In genomic region chr10:75320321-75320720, GRCm38 (mm10) we compare ENCODE assay signal across 17 mouse cellular contexts. TPM values are rescaled to one million over a fixed set of nuclear protein-coding genes. Genes with fewer than 3 reads are reported as not detected.
DNase-seq lines count a peak whose midpoint lies in the region; ATAC-seq lines count a peak whose summit lies in the region.
"Had no signal": no experiment of that assay in that cellular context is flagged by ENCODE, and none has a peak within 500 bp of the region (broad histone marks: within the 10 kb centered on the region; RNA-seq: fewer than 3 reads in every experiment).

No protein-coding gene starts in this region.

- H3K4me3 ChIP-seq in heart, embryonic 14.5 days (ENCODE audit: control insufficient read depth in 1 of 2, insufficient read depth in 1 of 2, low read depth in 1 of 2, low read length in 2 of 2) = no peak overlapping the region
- H3K4me3 ChIP-seq: hindbrain, embryonic 10.5 days; left cerebral cortex, adult 2 months; limb, embryonic 13.5 days had no signal

- H3K27ac ChIP-seq in heart, embryonic 14.5 days (replicated peaks in 1 of 2; ENCODE audit: control insufficient read depth in 1 of 2, insufficient read depth in 1 of 2, low read depth in 2 of 2, low read length in 2 of 2) = no peak overlapping the region
- H3K27ac ChIP-seq: hindbrain, embryonic 10.5 days; left cerebral cortex, adult 2 months; limb, embryonic 13.5 days had no signal

- 62% methylated on average over 4 of the region's 4 CpGs for WGBS in heart, embryonic 14.5 days

- H3K9ac ChIP-seq in heart, embryonic 14.5 days (ENCODE audit: low read length) = no peak overlapping the region
- H3K9ac ChIP-seq: limb, embryonic 13.5 days had no signal

- no peak for DNase-seq in heart, postnatal 4 days
- DNase-seq in thymus, postnatal 10 days (ENCODE audit: low spot score in 2 of 2) = peak; percentile 60 to 66
- no peak for DNase-seq in adipocyte (ENCODE audit: low spot score)
- DNase-seq in kidney, adult 9 months = no peak
- no peak for DNase-seq in ovary, postnatal 36 days (ENCODE audit: low spot score)
- DNase-seq: adrenal gland, postnatal 25 days; cerebellum, adult 11 months; kidney, adult 11 months; kidney, postnatal 4 days; lung, adult 2 months had no signal

- no peak for ATAC-seq in heart, embryonic 14.5 days (ENCODE audit: insufficient number of reproducible peaks, insufficient read depth, low FRiP score, low read depth)
- ATAC-seq in CD4-positive, CD25-positive, alpha-beta regulatory T cell, adult 4 months = peak; percentile 79
- ATAC-seq in megakaryocyte, adult 5-6 weeks (ENCODE audit: poor library complexity, severe bottlenecking) = peak; percentile 38; the same call in 1 of the 2 replicates
- ATAC-seq: forebrain, embryonic 16.5 days had no signal

- peaks cover 2 to 17% of the 10 kb centered on the region in 2 experiments; a peak in 3 of 4 replicates for H3K4me1 ChIP-seq in heart, embryonic 14.5 days (ENCODE audit: control insufficient read depth in 2 of 2, insufficient read depth in 2 of 2, low read length in 2 of 2)

- no peaks in the 10 kb centered on the region for H3K9me3 ChIP-seq in heart, embryonic 14.5 days (ENCODE audit: control insufficient read depth, low read length)
- H3K9me3 ChIP-seq: hindbrain, embryonic 10.5 days; limb, embryonic 13.5 days had no signal

- H3K27me3 ChIP-seq in heart, embryonic 14.5 days (ENCODE audit: control insufficient read depth, insufficient read depth, low read length) = peaks cover 11% of the 10 kb centered on the region; the same call in 1 of the 2 replicates

- no peaks in the 10 kb centered on the region for H3K36me3 ChIP-seq in heart, embryonic 14.5 days (ENCODE audit: control insufficient read depth, insufficient read depth, low read length)
- H3K36me3 ChIP-seq: hindbrain, embryonic 10.5 days; limb, embryonic 13.5 days had no signal

- peak overlapping the region; percentile 90; the same call in 1 of the 2 replicates for H3K4me2 ChIP-seq in heart, embryonic 14.5 days (ENCODE audit: low read length)
- H3K4me2 ChIP-seq: limb, embryonic 13.5 days had no signal

RNA-seq across cellular contexts. Expression of gene Adora2a, which starts 3.6 kb away (rescaled TPM):
- 4.9 and 6.8 TPM in 2 replicates for polyA plus RNA-seq in heart, embryonic 14.5 days (2014; fragmentation: Nextera tagmentation; extraction: Ambion mirVana)
- total RNA-seq in heart, postnatal 4 days (2021) = 10 to 100 TPM; 17.8 to 18.4 TPM
- 10 to 100 TPM; 16.1 to 36.3 TPM for polyA plus RNA-seq in CD4-positive, CD25-positive, alpha-beta regulatory T cell, adult 4 months (2017; shearing (Covaris generic))
- total RNA-seq in megakaryocyte, adult 5-6 weeks (2015) = 3.3 TPM in 2 replicates
- 2.6 and 3.0 TPM in 2 replicates for total RNA-seq in megakaryocyte, adult 5-6 weeks (2017)

Comparison
In these comparisons a context has a peak if more than half of its experiments do, and no peak if none do; other contexts are left out.
1. DNase-seq: peak in thymus, postnatal 10 days (2 of 2); none in heart, postnatal 4 days (single experiment), adipocyte (single experiment), kidney, adult 9 months (single experiment) and ovary, postnatal 36 days (single experiment).
2. RNA of gene Adora2a, which starts 3.6 kb away (total RNA-seq): 17.8 to 18.4 TPM in heart, postnatal 4 days; 2.6 to 3.3 TPM in megakaryocyte, adult 5-6 weeks; every median in the first group is over 4 times any median in the second.